Mouse (Mus musculus) cerebellum, adult 2 months (tissue): ENCODE data around the gene Atxn7l1.

ENCODE experiments used
- CTCF ChIP-seq: fragments of 200-500 bp; IDR thresholded peaks from 2 replicates; pipeline ENCODE4 v1.5.1; 2011; ENCODE audit warnings: low read depth, mild to moderate bottlenecking, control low read depth, low read length, moderate library complexity, borderline replicate concordance; ENCODE audit not compliant: insufficient read depth
- POLR2A ChIP-seq: fragments of 200-500 bp; IDR thresholded peaks from 2 replicates; pipeline ENCODE4 v1.6.1; 2011; ENCODE audit warnings: low read length, control low read depth, borderline replicate concordance; ENCODE audit not compliant: insufficient read depth

DNA sequence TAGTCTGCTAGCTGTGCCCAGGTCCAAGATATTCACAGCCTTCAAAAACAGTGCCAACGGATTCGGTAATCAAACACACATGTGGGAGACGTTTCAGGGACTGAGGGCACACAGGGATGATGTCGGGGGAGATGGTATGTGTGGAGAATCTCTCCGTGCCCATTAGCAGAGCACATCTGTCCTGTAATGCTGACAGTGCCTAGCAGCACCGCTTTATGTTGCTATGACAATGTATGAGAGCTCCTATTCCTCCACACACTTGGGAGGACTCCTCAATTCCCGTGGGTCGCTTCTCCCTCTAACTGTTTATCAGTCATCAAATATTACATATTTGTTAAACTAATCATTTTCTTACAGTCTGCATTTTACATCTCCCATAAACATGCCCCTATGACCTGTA lies 45.9 kb upstream of the Atxn7l1 start:
- TF ChIP-seq CTCF, result no peak
- TF ChIP-seq POLR2A, result no peak
